Mouse (Mus musculus) lung, postnatal 0 days (tissue): ENCODE measurements around the gene Dync1li2.

ENCODE experiments used
- CTCF ChIP-seq: IDR thresholded peaks from 2 replicates; pipeline ENCODE4 v1.5.1; 2016; ENCODE audit warnings: antibody characterized with exemption, mild to moderate bottlenecking
- EP300 ChIP-seq: IDR thresholded peaks from 2 replicates; pipeline ENCODE4 v1.6.1; 2016; ENCODE audit warnings: antibody characterized with exemption, mild to moderate bottlenecking, control low read depth

DNA sequence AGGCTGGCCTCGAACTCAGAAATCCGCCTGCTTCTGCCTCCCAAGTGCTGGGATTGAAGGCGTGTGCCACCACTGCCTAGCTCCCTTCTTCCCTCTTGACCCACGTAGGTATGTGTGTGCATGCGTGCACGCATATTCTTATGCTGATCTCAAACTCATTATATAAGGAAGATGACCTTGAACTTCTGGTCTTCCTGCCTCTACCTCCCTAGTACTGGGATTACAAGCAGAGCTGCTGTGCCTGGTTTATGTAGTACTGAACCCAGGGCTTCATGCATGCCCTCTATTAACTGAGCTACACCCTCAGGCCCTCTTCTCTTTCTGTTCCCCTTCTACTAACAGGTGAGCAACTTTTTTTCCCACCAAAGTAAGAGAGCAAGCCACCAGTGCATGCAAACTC, 10.2 kb downstream of the Dync1li2 start:
- TF ChIP-seq CTCF, result no peak
- no peak for TF ChIP-seq EP300
